10 mouse cellular contexts compared by ENCODE assay signal in genomic region chr10:52758589-52758988, GRCm38 (mm10).
DNase-seq lines count a peak whose midpoint lies in the region; ATAC-seq and TF ChIP-seq lines count a peak whose summit lies in the region.
"Had no signal": no experiment of that assay in that cellular context is flagged by ENCODE, and none has a peak within 500 bp of the region (broad histone marks: within the 10 kb centered on the region; RNA-seq: fewer than 3 reads in every experiment).

No protein-coding gene starts in this region.

- H3K4me2 ChIP-seq in hindbrain, postnatal 0 days (ENCODE audit: low read depth, low read length) = no peak overlapping the region
- H3K4me2 ChIP-seq: limb, embryonic 15.5 days; stomach, embryonic 15.5 days had no signal

- no peak overlapping the region for H3K9ac ChIP-seq in hindbrain, postnatal 0 days (replicated peaks; ENCODE audit: low read length)
- H3K9ac ChIP-seq: limb, embryonic 15.5 days; stomach, embryonic 15.5 days had no signal

- H3K36me3 ChIP-seq in hindbrain, postnatal 0 days (ENCODE audit: insufficient read depth, low read length) = no peaks in the 10 kb centered on the region
- H3K36me3 ChIP-seq: limb, embryonic 15.5 days; stomach, embryonic 15.5 days had no signal

- peak; percentile 1 for DNase-seq in CD4-positive, CD25-positive, alpha-beta regulatory T cell, adult 2 months (ENCODE audit: low read depth, low spot score)
- DNase-seq in layer of hippocampus, adult 2 months (ENCODE audit: low spot score in 2 of 2) = peak; percentile 53 to 55
- DNase-seq in layer of hippocampus, postnatal 10 days (ENCODE audit: low spot score in 2 of 2) = no peak
- DNase-seq in ZHBTc4 (ENCODE audit: low read depth, low spot score) = peak; percentile 68
- peak; percentile 77 for DNase-seq in hindbrain, postnatal 0 days (ENCODE audit: low spot score)
- no peak for DNase-seq in urinary bladder, postnatal 25 days (ENCODE audit: low spot score)
- no peak for DNase-seq in ovary, adult 18-20 months (ENCODE audit: low spot score)

- no peaks in the 10 kb centered on the region for H3K27me3 ChIP-seq in hindbrain, postnatal 0 days (ENCODE audit: insufficient read depth, low read length)
- H3K27me3 ChIP-seq: limb, embryonic 15.5 days; stomach, embryonic 15.5 days had no signal

- no peak overlapping the region for H3K27ac ChIP-seq in layer of hippocampus, adult 2 months
- no peak overlapping the region for H3K27ac ChIP-seq in hindbrain, postnatal 0 days
- H3K27ac ChIP-seq: limb, embryonic 15.5 days; stomach, embryonic 15.5 days had no signal

- ATAC-seq in CD4-positive, CD25-positive, alpha-beta regulatory T cell, adult 4 months = no peak
- ATAC-seq in hindbrain, postnatal 0 days = no peak

- H3K4me3 ChIP-seq in layer of hippocampus, adult 2 months = no peak overlapping the region; the same call in 1 of the 2 replicates
- H3K4me3 ChIP-seq in hindbrain, postnatal 0 days (ENCODE audit: low read length) = no peak overlapping the region
- H3K4me3 ChIP-seq: limb, embryonic 15.5 days; stomach, embryonic 15.5 days had no signal

- no peaks in the 10 kb centered on the region for H3K9me3 ChIP-seq in hindbrain, postnatal 0 days (ENCODE audit: low read length)
- H3K9me3 ChIP-seq: limb, embryonic 15.5 days; stomach, embryonic 15.5 days had no signal

- TF ChIP-seq CTCF in layer of hippocampus, adult 2 months (conservative IDR thresholded peaks at IDR 0.05) = peak; percentile 85
- peak; percentile 70 for TF ChIP-seq CTCF in hindbrain, postnatal 0 days (IDR thresholded peaks at IDR 0.05; ENCODE audit: low read depth)

- WGBS in hindbrain, postnatal 0 days = 30% methylated on average over 4 of the region's 4 CpGs

- H3K4me1 ChIP-seq in hindbrain, postnatal 0 days (ENCODE audit: insufficient read depth, low read length) = no peaks in the 10 kb centered on the region
- H3K4me1 ChIP-seq: limb, embryonic 15.5 days; stomach, embryonic 15.5 days had no signal

Comparison
In these comparisons a context has a peak if more than half of its experiments do, and no peak if none do; other contexts are left out.
1. DNase-seq: peak in CD4-positive, CD25-positive, alpha-beta regulatory T cell, adult 2 months (single experiment), layer of hippocampus, adult 2 months (2 of 2), ZHBTc4 (single experiment) and hindbrain, postnatal 0 days (single experiment); none in layer of hippocampus, postnatal 10 days (0 of 2), urinary bladder, postnatal 25 days (single experiment) and ovary, adult 18-20 months (single experiment).